Mouse (Mus musculus) mammary gland, adult 2 months (tissue): ENCODE measurements around the gene Xlr5c. TPM values are rescaled to one million over a fixed set of nuclear protein-coding genes. Genes with fewer than 3 reads are reported as not detected.

Source experiments
- polyA plus RNA-seq: library from polyadenylated mRNA; depleted of rRNA; stranded (reverse); fragments of >200 nt; gene quantifications from 2 replicates; pipeline ENCODE4 v1.2.3, GENCODE M21; 2012; ENCODE audit warnings: low replicate concordance; rRNA removed

The Xlr5c gene
- 0.17 and 0.26 TPM in 2 replicates for polyA plus RNA-seq

DNA sequence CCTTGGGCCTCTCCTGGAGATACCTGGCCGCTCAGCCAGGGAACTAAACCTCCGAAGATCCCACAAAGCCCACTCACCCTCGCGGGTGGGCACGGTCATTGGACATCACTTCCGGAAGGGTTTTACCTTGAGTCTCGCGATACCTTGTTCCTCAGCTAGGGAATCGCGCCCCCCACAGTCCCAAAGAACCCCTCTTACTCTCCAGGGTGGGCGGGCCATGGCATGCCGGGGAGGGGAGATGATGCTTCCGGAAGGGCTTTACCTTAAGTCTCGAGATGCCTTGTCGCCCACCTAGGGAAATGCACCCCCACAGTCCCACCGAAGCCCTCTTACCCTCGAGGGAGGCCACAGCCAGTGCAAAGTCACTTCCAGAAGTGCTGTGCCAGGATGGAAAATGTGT, at the start of gene Xlr5c, which contains the start of gene Xlr5a:
TSS of gene Xlr5c (minus strand) at position 101 of the 400 bp plus-strand sequence.
TSS of gene Xlr5a (minus strand) at position 101 of the 400 bp plus-strand sequence.

DNA sequence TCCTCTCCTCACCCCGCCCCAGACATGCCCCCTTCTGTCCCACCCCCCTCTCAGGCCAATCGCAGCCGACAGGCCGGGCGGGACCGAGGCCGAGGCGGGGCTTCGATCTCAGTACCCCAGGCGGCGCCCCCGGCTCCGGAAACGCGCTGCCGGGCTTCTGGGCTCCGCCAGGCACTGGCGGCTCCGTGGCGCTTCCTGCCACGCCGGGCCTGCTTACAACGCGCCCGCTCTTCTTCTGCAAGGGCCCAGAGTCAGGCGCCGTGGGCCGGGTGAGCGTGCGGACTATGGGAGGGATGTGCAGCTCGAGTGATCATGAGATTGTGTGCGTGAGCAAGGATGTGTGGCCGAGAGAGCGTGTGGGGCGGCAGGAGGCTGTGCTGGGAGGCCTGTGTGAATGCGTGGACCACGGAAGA, 49.7 kb upstream of the Xlr5c start, which contains the start of gene Zfp275:
TSS of gene Zfp275 (plus strand) at position 139 of the 413 bp plus-strand sequence.

DNA sequence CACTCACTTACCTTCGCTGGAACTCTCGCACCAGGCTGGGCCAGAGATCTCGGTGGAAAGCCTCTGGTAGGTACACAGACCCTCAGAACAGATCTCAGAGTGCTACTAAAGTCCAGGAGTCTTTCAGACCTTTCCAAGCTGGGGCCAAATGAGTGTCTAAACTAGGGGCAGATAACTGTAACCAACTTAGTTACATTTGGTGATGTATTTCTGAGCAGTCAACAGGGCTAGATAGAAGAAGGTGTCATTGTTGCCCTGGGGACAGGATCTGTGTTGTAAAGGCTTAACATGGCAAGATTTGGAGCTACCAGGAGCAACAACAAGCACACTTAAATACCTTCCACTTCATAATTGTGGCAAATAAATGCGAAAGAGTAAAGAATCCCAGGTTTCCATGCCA, 44.0 kb upstream of the Xlr5c start, which contains the start of gene Gm45015:
TSS of gene Gm45015 (minus strand) at position 101 of the 400 bp plus-strand sequence.

DNA sequence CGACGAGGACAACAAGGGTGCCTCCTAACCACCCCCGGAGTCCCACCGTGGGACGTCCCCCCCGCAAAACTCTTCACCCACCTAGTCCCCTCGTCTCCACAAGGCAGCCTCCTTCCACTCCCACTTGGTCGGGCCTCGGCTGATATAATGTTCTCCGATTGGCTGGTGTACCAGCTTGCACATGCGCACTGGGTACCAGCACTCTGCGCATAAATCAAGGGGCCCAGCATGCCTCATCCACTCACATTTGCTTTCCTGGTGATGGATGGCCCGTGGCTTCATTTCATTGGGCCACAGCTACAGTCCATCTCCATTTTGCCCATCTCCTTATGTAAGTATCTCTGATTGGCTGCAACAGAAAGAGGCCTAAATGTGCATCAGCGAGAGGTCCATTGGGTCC, 27.5 kb downstream of the Xlr5c start, which contains the start of gene Xlr3c:
TSS of gene Xlr3c (minus strand) at position 121 of the 400 bp plus-strand sequence.

DNA sequence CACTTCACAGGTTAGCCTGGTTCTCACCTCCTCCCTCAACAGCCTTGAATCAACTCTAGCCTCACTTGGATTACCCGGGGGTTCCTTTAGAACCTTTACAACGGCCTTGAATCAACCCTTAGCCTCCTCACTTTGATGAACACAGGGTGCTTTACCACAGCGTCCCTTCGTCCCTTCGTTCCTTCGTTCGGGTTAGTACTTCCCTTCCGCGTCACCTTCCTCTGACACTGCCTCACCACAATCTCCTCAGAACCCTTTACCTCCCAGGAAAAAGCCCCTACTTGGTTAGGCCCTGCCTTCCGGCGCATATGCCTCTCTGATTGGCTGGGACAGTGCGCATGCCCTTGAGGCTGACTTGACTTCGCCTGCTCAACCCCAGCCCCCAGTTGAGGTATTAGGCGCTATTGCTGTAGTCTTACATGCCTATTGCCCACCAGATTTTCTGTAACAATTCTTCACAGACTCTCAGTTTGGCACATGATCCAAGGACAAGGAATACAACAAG, 49.9 kb downstream of the Xlr5c start, which contains the start of gene Xlr4c:
TSS of gene Xlr4c (minus strand) at position 310 of the 505 bp plus-strand sequence.

Other genes starting within 250 kb of the Xlr5c start
- 0.03 TPM in 1 of 2 replicates, not detected in the other for gene Pnma3, start 228.2 kb downstream of the Xlr5c start, polyA plus RNA-seq
- gene Xlr4a, start 210.5 kb downstream of the Xlr5c start, polyA plus RNA-seq = 0.19 and 0.62 TPM in 2 replicates
- gene Xlr3a, start 195.9 kb downstream of the Xlr5c start, polyA plus RNA-seq = 0.19 TPM in 1 of 2 replicates, not detected in the other
- gene Gm14685, start 175.9 kb downstream of the Xlr5c start, polyA plus RNA-seq = 0.07 and 0.17 TPM in 2 replicates
- gene Xlr5b, start 144.2 kb downstream of the Xlr5c start, polyA plus RNA-seq = not detected in 2 replicates
- gene DXBay18, start 143.5 kb downstream of the Xlr5c start, polyA plus RNA-seq = not detected in 2 replicates
- gene Spin2d, start 116.0 kb downstream of the Xlr5c start, polyA plus RNA-seq = not detected in 2 replicates
- gene Xlr3b, start 100.8 kb downstream of the Xlr5c start, polyA plus RNA-seq = 0.75 and 3.2 TPM in 2 replicates
- 1.4 and 2.4 TPM in 2 replicates for gene Xlr4b, start 78.6 kb downstream of the Xlr5c start, polyA plus RNA-seq
- 10.8 and 30.5 TPM in 2 replicates for gene F8a, start 64.7 kb downstream of the Xlr5c start, polyA plus RNA-seq
- gene Xlr4c, start 49.8 kb downstream of the Xlr5c start, polyA plus RNA-seq = 0.72 and 1.3 TPM in 2 replicates
- gene Xlr3c, start 27.6 kb downstream of the Xlr5c start, polyA plus RNA-seq = 0.13 TPM in 1 of 2 replicates, not detected in the other
- not detected in 2 replicates for gene Xlr5a, start within 50 bp of the Xlr5c start, polyA plus RNA-seq
- gene Gm45015, start 43.9 kb upstream of the Xlr5c start, polyA plus RNA-seq = 0.09 TPM in 1 of 2 replicates, not detected in the other
- gene Zfp275, start 49.6 kb upstream of the Xlr5c start, polyA plus RNA-seq = 15.9 and 24.5 TPM in 2 replicates
- 0.07 and 0.54 TPM in 2 replicates for gene Gm18336, start 105.8 kb upstream of the Xlr5c start, polyA plus RNA-seq
- gene Zfp92, start 118.1 kb upstream of the Xlr5c start, polyA plus RNA-seq = 0.05 and 0.07 TPM in 2 replicates
- 1.1 and 3.4 TPM in 2 replicates for gene Trex2, start 142.4 kb upstream of the Xlr5c start, polyA plus RNA-seq
- 23.8 and 32.0 TPM in 2 replicates for gene Haus7, start 166.1 kb upstream of the Xlr5c start, polyA plus RNA-seq
- 209 and 447 TPM in 2 replicates for gene Bgn, start 190.6 kb upstream of the Xlr5c start, polyA plus RNA-seq
- gene Atp2b3, start 210.1 kb upstream of the Xlr5c start, polyA plus RNA-seq = 0.72 TPM in 1 of 2 replicates, not detected in the other